Mouse (Mus musculus): ENCODE data around the gene Ppil6. TPM values are rescaled to one million over a fixed set of nuclear protein-coding genes. Genes with fewer than 3 reads are reported as not detected.

Ppil6 gene
- total RNA-seq, 2 experiments from 2014 or later: not detected

GRCm38 (mm10) chr10:41519640-41520409 is 29.6 kb downstream of the Ppil6 start:
- ATAC-seq (replicated peaks; ENCODE audit: low FRiP score, poor library complexity, severe bottlenecking): peak; percentile 45; the same call in 1 of the 2 replicates

GRCm38 (mm10) chr10:41520410-41520673 is 30.1 kb downstream of the Ppil6 start:
- no peak for ATAC-seq (replicated peaks; ENCODE audit: low FRiP score, poor library complexity, severe bottlenecking)

DNA sequence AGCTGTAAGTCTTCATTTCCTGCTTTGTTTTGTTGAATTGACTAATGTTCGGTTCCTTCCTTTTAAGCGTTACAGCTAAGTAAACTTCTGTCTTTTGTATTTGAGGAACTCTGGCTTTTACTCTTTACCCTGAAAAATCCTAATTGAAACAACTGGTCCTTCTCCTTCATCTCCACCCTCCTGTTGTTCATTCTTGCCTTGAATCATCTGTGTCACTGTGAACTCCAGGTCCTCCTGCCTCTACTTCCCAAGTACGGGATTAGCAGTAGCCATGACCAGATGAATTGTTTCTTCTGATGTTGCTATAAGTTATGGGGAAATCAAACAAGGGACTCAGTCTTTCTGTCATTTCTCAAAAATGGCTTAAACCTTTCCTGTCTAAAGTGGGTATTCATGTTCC is 33.1 kb downstream of the Ppil6 start:
- ATAC-seq (replicated peaks; ENCODE audit: low FRiP score, poor library complexity, severe bottlenecking): no peak

- no peak for ATAC-seq (replicated peaks; ENCODE audit: low FRiP score, poor library complexity, severe bottlenecking)
Observed at GRCm38 (mm10) chr10:41525696-41526095, 35.5 kb downstream of the Ppil6 start.

DNA sequence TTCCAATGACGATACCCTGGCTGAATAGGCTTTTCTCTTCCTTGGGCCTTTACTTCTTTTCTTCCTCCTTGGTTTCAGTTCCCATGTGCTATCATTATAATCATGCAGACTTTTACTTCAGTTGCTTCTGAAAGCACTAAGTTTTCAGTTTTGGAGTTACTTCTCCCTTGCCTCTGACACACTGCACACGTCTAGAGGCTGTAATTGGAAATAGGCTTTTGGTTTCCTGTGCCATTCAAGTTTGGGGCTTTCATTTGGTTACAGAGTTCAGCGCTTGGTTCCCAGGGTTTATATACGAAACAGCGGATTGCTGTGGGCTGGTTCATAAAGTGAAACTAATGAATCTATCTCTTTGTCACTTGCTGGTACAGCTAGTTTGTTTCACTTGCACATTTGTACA is 39.7 kb downstream of the Ppil6 start:
- no peak for ATAC-seq (replicated peaks; ENCODE audit: low FRiP score, poor library complexity, severe bottlenecking)

DNA sequence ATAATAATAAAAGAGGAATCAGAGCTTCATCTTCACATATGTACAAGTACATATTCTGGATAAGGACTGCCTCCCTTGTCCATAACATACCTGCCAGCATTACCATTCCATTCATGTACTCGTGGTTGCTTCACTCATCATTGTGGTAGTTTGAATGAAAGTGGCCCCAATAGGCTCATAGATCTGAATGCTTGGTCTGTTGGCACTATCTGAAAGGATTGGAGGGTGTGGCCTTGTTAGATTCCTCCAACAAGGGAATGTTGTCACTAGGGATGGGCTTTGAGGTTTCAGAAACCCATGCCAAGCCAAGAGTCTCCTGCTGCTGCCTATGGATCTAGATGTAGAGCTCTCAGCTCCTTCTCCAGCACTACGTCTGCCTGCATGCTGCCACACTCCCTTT is 45.8 kb downstream of the Ppil6 start:
- no peak for ATAC-seq (replicated peaks; ENCODE audit: low FRiP score, poor library complexity, severe bottlenecking)

DNA sequence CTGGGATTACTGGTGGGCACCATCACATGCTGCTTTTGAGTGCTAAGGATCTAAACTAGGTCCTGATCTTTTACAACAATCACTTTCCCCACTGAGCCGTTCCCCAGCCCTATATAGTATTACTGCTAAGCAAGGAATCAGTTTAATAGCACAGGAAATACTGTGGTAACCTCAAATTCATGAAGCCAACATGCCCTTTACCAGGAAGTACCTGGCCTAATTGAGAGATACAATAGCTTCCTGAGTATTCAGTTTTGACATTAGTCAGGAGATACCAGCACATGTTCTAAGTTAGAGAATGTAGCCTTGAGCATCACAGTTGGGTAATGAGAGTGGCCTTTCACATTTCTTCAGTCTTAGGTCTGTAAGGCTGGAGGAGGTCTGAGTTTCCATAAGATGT is 46.5 kb downstream of the Ppil6 start:
- ATAC-seq (replicated peaks; ENCODE audit: low FRiP score, poor library complexity, severe bottlenecking): no peak

- no peak for ATAC-seq (replicated peaks; ENCODE audit: low FRiP score, poor library complexity, severe bottlenecking)
Observed at GRCm38 (mm10) chr10:41537226-41537982, 47.2 kb downstream of the Ppil6 start.

GRCm38 (mm10) chr10:41537983-41538330 is 47.7 kb downstream of the Ppil6 start:
- no peak for ATAC-seq (replicated peaks; ENCODE audit: low FRiP score, poor library complexity, severe bottlenecking)

DNA sequence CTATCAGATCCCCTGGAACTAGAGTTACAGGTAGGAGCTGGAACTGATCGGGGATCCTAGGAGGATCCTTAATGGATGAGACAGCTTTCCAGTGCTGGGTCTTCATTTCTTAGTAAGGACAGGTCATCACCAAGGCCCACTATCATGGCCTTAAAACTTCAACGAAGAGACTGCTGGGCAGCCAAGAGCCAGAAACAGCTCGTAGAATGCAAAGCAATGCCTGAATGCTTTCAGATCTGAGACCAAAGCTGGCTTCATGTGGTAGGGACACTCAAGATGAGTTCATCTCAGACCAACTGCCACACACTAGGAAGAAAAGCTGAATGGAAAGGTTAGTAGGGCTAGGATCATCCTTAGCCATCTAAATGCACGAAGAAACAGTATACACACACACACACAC is 48.7 kb downstream of the Ppil6 start:
- ATAC-seq (replicated peaks; ENCODE audit: low FRiP score, poor library complexity, severe bottlenecking): no peak

DNA sequence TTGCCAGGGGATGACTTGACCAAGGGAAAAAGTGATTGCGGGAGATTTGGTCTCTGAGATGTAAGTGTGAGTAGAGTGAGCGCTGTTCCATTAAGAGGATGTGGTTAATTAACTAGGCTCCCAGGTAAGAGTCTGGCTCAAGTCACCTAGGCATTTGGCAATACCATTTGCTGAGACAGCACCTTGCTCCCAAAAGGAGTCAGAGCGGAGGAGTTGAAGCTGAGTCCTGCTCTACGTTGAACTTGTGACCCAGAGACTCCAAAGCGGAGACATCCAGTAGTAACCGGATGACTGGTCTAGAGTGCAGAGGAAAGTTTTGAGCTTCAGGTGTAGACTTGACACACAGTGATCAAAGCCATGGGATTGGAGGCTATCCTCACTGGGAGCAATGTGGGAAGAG is 51.8 kb downstream of the Ppil6 start:
- no peak for ATAC-seq (replicated peaks; ENCODE audit: low FRiP score, poor library complexity, severe bottlenecking)

DNA sequence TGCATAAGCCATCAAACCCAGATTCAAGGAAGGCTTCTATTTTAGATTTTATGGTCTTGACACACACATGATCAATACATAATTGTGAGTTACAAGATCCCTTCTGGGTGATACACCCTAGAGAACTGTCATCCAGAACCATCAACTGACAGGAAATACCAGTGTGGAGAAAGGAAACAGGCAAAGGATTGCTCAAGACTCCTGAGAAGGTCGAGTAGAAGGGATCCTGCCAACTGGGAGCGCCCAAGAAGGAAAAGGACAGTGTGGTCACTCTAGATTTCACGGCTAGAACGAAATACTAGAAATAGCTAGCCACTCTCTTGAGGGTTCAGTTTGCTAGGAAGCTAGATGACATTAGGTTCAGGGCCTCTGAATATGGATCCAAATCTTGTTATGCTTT is 53.2 kb downstream of the Ppil6 start:
- no peak for ATAC-seq (replicated peaks; ENCODE audit: low FRiP score, poor library complexity, severe bottlenecking)

DNA sequence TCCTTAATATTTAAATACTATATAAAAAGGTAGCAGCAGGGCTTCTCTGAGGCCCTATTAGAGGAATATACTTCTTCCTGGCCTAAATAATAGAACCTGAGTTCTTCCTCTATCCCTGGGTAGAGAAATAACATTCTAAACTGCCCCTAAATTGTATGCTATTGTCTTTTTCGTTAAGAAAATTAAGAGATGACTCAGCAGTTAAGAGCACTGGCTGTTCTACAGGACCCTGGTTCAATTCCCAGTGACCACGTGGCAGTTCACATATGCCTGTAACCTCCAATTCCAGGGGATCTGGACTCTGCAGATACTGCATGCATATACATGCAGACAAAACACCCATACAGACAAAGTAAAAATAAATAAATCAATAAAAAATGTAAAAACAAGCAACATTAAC is 53.6 kb downstream of the Ppil6 start:
- ATAC-seq (replicated peaks; ENCODE audit: low FRiP score, poor library complexity, severe bottlenecking): no peak

DNA sequence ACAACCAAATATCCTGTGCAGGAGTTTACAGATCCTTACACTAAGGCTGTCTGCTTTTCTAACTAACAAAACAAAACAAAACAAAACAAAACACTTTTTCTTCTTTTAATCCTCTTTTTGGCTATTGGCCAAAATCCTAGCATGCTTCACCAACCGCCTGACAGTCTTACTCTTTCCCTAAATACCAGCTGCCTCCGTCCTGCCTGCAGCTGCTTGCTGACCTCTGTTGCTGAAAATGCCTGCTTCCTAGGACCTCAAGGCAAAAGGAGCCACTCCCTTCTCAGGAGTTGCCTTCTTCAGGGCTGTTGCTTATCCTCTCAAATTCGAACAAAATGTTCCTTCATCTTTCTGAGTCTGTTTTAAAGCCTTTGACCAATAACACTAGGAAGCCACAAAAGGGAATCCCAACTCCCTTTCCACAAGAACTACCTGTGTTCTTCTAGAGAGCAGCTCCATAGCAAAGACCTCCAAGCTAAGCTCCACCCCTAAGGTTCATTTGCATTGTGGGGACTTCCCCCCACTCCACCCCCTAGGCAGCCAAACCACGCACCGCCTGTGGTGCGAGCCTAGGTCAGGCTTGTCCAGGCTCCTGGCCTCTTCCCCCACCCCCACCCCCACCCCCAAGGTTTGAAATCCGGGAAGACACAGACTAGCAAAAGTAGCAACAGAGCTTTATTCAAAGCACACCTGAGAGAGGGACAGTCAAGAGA is 54.4 kb downstream of the Ppil6 start:
- ATAC-seq (replicated peaks; ENCODE audit: low FRiP score, poor library complexity, severe bottlenecking): no peak

- ATAC-seq (replicated peaks; ENCODE audit: low FRiP score, poor library complexity, severe bottlenecking): no peak
Observed at GRCm38 (mm10) chr10:41545224-41545755, 55.1 kb downstream of the Ppil6 start.

DNA sequence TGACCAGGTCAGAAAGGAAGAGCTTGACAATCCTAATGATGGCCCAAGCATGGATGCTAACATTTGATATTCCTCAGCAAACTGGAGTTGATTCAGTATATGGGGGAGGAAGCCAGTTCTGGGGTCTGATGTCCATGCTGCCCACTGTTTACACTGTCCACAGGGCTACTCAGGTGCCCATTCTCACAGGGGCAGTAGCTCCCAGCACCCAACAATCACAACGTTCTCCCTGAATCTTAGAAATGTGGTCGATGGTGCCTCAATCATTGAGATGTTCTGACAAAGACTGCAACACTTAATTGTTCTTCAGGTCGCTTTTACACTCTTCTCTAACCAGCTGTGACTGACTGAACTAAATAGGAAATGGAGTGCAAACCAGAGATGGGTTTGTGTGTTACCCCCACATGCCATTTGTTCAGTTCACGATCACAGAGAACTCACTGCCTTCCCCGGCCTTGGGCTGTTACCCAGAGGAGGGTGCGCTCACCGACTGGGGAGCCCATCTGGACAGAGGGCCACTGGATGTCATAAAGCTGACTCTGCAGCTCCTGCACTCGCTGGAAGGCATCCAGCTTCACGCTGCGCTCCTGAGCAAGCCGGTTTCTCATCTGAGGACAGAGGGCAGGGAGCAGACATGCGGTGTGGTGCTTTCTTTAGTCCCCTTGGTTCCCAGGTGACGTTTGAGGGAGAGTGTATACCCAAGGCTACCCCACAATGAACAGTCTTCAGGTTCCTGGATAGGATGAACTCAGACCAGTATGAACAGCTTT is 56.3 kb downstream of the Ppil6 start:
- ATAC-seq (replicated peaks; ENCODE audit: low FRiP score, poor library complexity, severe bottlenecking): no peak

- no peak for ATAC-seq (replicated peaks; ENCODE audit: low FRiP score, poor library complexity, severe bottlenecking)
Observed at GRCm38 (mm10) chr10:41550711-41551110, 60.5 kb downstream of the Ppil6 start.

DNA sequence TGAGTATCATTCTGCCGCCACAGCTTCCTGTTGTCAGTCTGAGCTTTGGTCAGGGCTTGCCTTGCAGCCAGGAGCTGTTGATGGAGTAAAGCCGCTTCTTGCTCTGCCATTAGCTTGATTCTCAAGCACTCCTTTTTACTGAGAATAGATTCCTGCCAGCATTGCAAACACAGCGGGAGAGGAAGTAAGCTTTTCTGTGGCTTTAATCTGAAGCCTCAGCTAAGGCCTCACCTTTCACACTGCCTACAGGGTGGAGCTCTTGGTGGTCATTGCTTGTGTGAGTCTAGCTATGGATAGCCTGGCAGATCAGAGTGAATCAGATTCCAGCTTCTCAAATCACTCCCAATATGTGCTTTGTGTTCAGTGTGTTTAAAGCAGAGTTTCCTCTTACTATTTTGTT is 62.1 kb downstream of the Ppil6 start:
- no peak for ATAC-seq (replicated peaks; ENCODE audit: low FRiP score, poor library complexity, severe bottlenecking)

GRCm38 (mm10) chr10:41552847-41553589 is 62.8 kb downstream of the Ppil6 start:
- ATAC-seq (replicated peaks; ENCODE audit: low FRiP score, poor library complexity, severe bottlenecking): no peak
